Mouse (Mus musculus) liver, postnatal 0 days (tissue): ENCODE measurements around the gene Cox4i1.

Experiments
- CTCF ChIP-seq: sonication (generic); IDR thresholded peaks from 2 replicates; pipeline ENCODE4 v1.5.1; 2016; ENCODE audit warnings: antibody characterized with exemption, low read depth
- EP300 ChIP-seq: IDR thresholded peaks from 2 replicates; pipeline ENCODE4 v1.6.1; 2016; ENCODE audit warnings: antibody characterized with exemption, low read depth, mild to moderate bottlenecking

GRCm38 (mm10) chr8:120620441-120620840 is 47.6 kb upstream of the Cox4i1 start:
- no peak for TF ChIP-seq CTCF
- TF ChIP-seq EP300 = no peak
